Mouse (Mus musculus) heart, postnatal 0 days (tissue): ENCODE results near the gene Gemin2.

Experiments
- CTCF ChIP-seq: IDR thresholded peaks from 2 replicates; pipeline ENCODE4 v1.5.1; 2016; ENCODE audit warnings: antibody characterized with exemption, control low read depth, low read depth
- EP300 ChIP-seq: IDR thresholded peaks from 2 replicates; pipeline ENCODE4 v1.6.1; 2016; ENCODE audit warnings: antibody characterized with exemption, low read depth

GRCm38 (mm10) chr12:59064837-59065236 lies 51.6 kb downstream of the Gemin2 start:
- TF ChIP-seq CTCF, result no peak
- no peak for TF ChIP-seq EP300
